25 mouse cellular contexts compared by ENCODE assay signal in genomic region chr15:85278986-85279385, GRCm38 (mm10). TPM values are rescaled to one million over a fixed set of nuclear protein-coding genes. Genes with fewer than 3 reads are reported as not detected.
A peak's percentile ranks its signal among the peaks of the same experiment; 100 is the strongest.
DNase-seq lines count a peak whose midpoint lies in the region; ATAC-seq lines count a peak whose summit lies in the region.
"Had no signal": no experiment of that assay in that cellular context is flagged by ENCODE, and none has a peak within 500 bp of the region (broad histone marks: within the 10 kb centered on the region; RNA-seq: fewer than 3 reads in every experiment).

No protein-coding gene starts in this region.

- no peak overlapping the region for H3K4me3 ChIP-seq in embryonic facial prominence, embryonic 14.5 days (ENCODE audit: low read depth, low read length)
- H3K4me3 ChIP-seq in embryonic facial prominence, embryonic 10.5 days = no peak overlapping the region
- H3K4me3 ChIP-seq: embryonic facial prominence, embryonic 12.5 days; embryonic facial prominence, embryonic 15.5 days; erythroblast, embryonic 14.5 days; forebrain, embryonic 13.5 days; forebrain, embryonic 15.5 days had no signal

- peaks cover 8% of the 10 kb centered on the region; the same call in 1 of the 2 replicates for H3K36me3 ChIP-seq in embryonic facial prominence, embryonic 14.5 days (ENCODE audit: control insufficient read depth, insufficient read depth, low read length)
- H3K36me3 ChIP-seq in embryonic facial prominence, embryonic 10.5 days (replicated peaks) = peaks cover 39% of the 10 kb centered on the region
- H3K36me3 ChIP-seq: forebrain, embryonic 15.5 days; G1E had no signal

- no peaks in the 10 kb centered on the region for H3K4me1 ChIP-seq in embryonic facial prominence, embryonic 14.5 days (ENCODE audit: control insufficient read depth, insufficient read depth, low read length)
- peaks cover 13% of the 10 kb centered on the region for H3K4me1 ChIP-seq in embryonic facial prominence, embryonic 10.5 days
- H3K4me1 ChIP-seq: embryonic facial prominence, embryonic 12.5 days; embryonic facial prominence, embryonic 15.5 days; forebrain, embryonic 13.5 days; forebrain, embryonic 15.5 days had no signal

- H3K4me2 ChIP-seq in embryonic facial prominence, embryonic 14.5 days (ENCODE audit: low read depth, low read length) = no peak overlapping the region
- H3K4me2 ChIP-seq: embryonic facial prominence, embryonic 12.5 days; embryonic facial prominence, embryonic 15.5 days; forebrain, embryonic 13.5 days; forebrain, embryonic 15.5 days had no signal

- no peak overlapping the region for H3K9ac ChIP-seq in embryonic facial prominence, embryonic 14.5 days (ENCODE audit: low read depth, low read length)
- H3K9ac ChIP-seq: embryonic facial prominence, embryonic 12.5 days; embryonic facial prominence, embryonic 15.5 days; forebrain, embryonic 13.5 days; forebrain, embryonic 15.5 days; forebrain, postnatal 0 days had no signal

- DNase-seq in embryonic facial prominence, embryonic 14.5 days (ENCODE audit: low spot score) = no peak
- DNase-seq in embryonic facial prominence, embryonic 10.5 days (ENCODE audit: low spot score) = no peak
- peak; percentile 41 for DNase-seq in Muller cell, postnatal 12 days (ENCODE audit: inconsistent ontology term)
- peak; percentile 78 for DNase-seq in retina, postnatal 1 day
- DNase-seq in natural killer cell, adult 2 months (ENCODE audit: low spot score in 2 of 2) = no peak
- DNase-seq: adrenal gland, adult 2 months; adrenal gland, postnatal 10 days; adrenal gland, postnatal 25 days; B cell, adult 2 months; cerebellum, adult 11 months; cerebellum, adult 18-20 months; cerebellum, adult 8-10 months; cerebellum, adult 9-11 months; cerebellum, postnatal 14 days; cerebellum, postnatal 36 days; embryo, embryonic 11 days; forebrain, postnatal 0 days had no signal

- H3K27me3 ChIP-seq in embryonic facial prominence, embryonic 14.5 days (replicated peaks; ENCODE audit: control insufficient read depth, insufficient read depth, low read length) = no peaks in the 10 kb centered on the region
- no peaks in the 10 kb centered on the region for H3K27me3 ChIP-seq in embryonic facial prominence, embryonic 10.5 days (replicated peaks; ENCODE audit: low read depth, poor library complexity, severe bottlenecking)
- H3K27me3 ChIP-seq: embryonic facial prominence, embryonic 12.5 days; embryonic facial prominence, embryonic 15.5 days; forebrain, embryonic 13.5 days; forebrain, embryonic 15.5 days had no signal

- H3K9me3 ChIP-seq in embryonic facial prominence, embryonic 14.5 days (ENCODE audit: control insufficient read depth, low read length) = no peaks in the 10 kb centered on the region
- no peaks in the 10 kb centered on the region for H3K9me3 ChIP-seq in embryonic facial prominence, embryonic 10.5 days
- H3K9me3 ChIP-seq: embryonic facial prominence, embryonic 12.5 days; embryonic facial prominence, embryonic 15.5 days; forebrain, embryonic 13.5 days; forebrain, embryonic 15.5 days had no signal

- 84% methylated on average over 5 of the region's 5 CpGs for WGBS in embryonic facial prominence, embryonic 14.5 days
- 88% methylated on average over 5 of the region's 5 CpGs for WGBS in embryonic facial prominence, embryonic 10.5 days

- no peak overlapping the region for H3K27ac ChIP-seq in embryonic facial prominence, embryonic 14.5 days (replicated peaks; ENCODE audit: low read depth, low read length)
- no peak overlapping the region for H3K27ac ChIP-seq in embryonic facial prominence, embryonic 10.5 days (replicated peaks)
- H3K27ac ChIP-seq: embryonic facial prominence, embryonic 12.5 days; embryonic facial prominence, embryonic 15.5 days; forebrain, embryonic 13.5 days; forebrain, embryonic 15.5 days had no signal

- peak; percentile 24; the same call in 1 of the 2 replicates for ATAC-seq in embryonic facial prominence, embryonic 14.5 days (ENCODE audit: low read depth)
- no peak for ATAC-seq in erythroid progenitor cell, adult 5-6 weeks (replicated peaks; ENCODE audit: low FRiP score, poor library complexity, severe bottlenecking)
- ATAC-seq: CD4-positive, CD25-positive, alpha-beta regulatory T cell, adult 4 months; forebrain, embryonic 13.5 days; forebrain, embryonic 15.5 days; forebrain, postnatal 0 days had no signal

RNA-seq across cellular contexts. Expression of gene Atxn10, which starts 57.1 kb away (rescaled TPM):
- polyA plus RNA-seq in embryonic facial prominence, embryonic 14.5 days (2014; fragmentation: Nextera tagmentation; extraction: Ambion mirVana) = 261 and 303 TPM in 2 replicates
- 309 and 313 TPM in 2 replicates for polyA plus RNA-seq in embryonic facial prominence, embryonic 10.5 days (2016; fragmentation: Nextera tagmentation; extraction: Ambion mirVana)
- total RNA-seq in erythroid progenitor cell, adult 5-6 weeks (2015; ENCODE audit: low replicate concordance) = 18.9 and 33.2 TPM in 2 replicates
- 10.3 and 11.5 TPM in 2 replicates for total RNA-seq in erythroid progenitor cell, adult 5-6 weeks (2017; ENCODE audit: low replicate concordance)

Comparison
In these comparisons a context has a peak if more than half of its experiments do, and no peak if none do; other contexts are left out.
1. DNase-seq: peak in Muller cell, postnatal 12 days (single experiment) and retina, postnatal 1 day (single experiment); none in embryonic facial prominence, embryonic 14.5 days (single experiment), embryonic facial prominence, embryonic 10.5 days (single experiment) and natural killer cell, adult 2 months (0 of 2).